Mouse (Mus musculus) hindbrain, embryonic 15.5 days (tissue): ENCODE measurements around the gene Batf3. TPM values are rescaled to one million over a fixed set of nuclear protein-coding genes. Genes with fewer than 3 reads are reported as not detected.
A peak's percentile ranks its signal among the peaks of the same experiment; 100 is the strongest.

Experiments
- ATAC-seq: fragments of 200-750 bp; cut with Nextera tagmentation; 2 replicates; pipeline ENCODE4 v1.8.0; 2017; ENCODE audit warnings: low read depth, moderate number of reproducible peaks, moderate TSS enrichment; ENCODE audit not compliant: low FRiP score
- H3K27ac ChIP-seq: fragments of 300-500 bp; sonication (generic); replicated peaks from 2 replicates; pipeline ENCODE4 v1.5.1; 2015; ENCODE audit warnings: mild to moderate bottlenecking, inconsistent platforms
- H3K27me3 ChIP-seq: fragments of 300-500 bp; sonication (generic); 2 replicates; pipeline ENCODE4 v1.6.1; 2015; ENCODE audit warnings: control low read depth, inconsistent platforms
- H3K36me3 ChIP-seq: fragments of 300-500 bp; sonication (generic); 2 replicates; pipeline ENCODE4 v1.6.1; 2015; ENCODE audit warnings: control low read depth, inconsistent platforms
- H3K4me1 ChIP-seq: fragments of 300-500 bp; sonication (generic); replicated peaks from 2 replicates; pipeline ENCODE4 v1.6.1; 2015; ENCODE audit warnings: control low read depth, inconsistent platforms
- H3K4me2 ChIP-seq: fragments of 300-500 bp; sonication (generic); 2 replicates; pipeline ENCODE4 v1.6.1; 2015; ENCODE audit warnings: moderate library complexity, mild to moderate bottlenecking, inconsistent platforms
- H3K4me3 ChIP-seq: fragments of 300-500 bp; sonication (generic); 2 replicates; pipeline ENCODE4 v1.5.1; 2015; ENCODE audit warnings: mild to moderate bottlenecking, inconsistent platforms
- H3K9ac ChIP-seq: fragments of 300-500 bp; sonication (generic); 2 replicates; pipeline ENCODE4 v1.6.1; 2015; ENCODE audit warnings: inconsistent platforms
- H3K9me3 ChIP-seq: fragments of 300-500 bp; sonication (generic); 2 replicates; pipeline ENCODE4 v1.6.1; 2016; ENCODE audit warnings: control low read depth, inconsistent platforms
- WGBS: fragments of 180-500 bp; shearing (Covaris S2); methylation state at CpG from one replicate; pipeline ENCODE4 v1.1.7; 2015; 5-methylcytosine and 5-hydroxymethylcytosine counted together
- polyA plus RNA-seq: library from polyadenylated mRNA; unstranded; fragments of >200 nt; fragmentation: Nextera tagmentation; extraction: Ambion mirVana; gene quantifications from 2 replicates; pipeline ENCODE4 v1.2.1, GENCODE M21; 2015

Gene Batf3
- polyA plus RNA-seq, 1 experiment from 2014 or later, result 2.0 TPM

DNA sequence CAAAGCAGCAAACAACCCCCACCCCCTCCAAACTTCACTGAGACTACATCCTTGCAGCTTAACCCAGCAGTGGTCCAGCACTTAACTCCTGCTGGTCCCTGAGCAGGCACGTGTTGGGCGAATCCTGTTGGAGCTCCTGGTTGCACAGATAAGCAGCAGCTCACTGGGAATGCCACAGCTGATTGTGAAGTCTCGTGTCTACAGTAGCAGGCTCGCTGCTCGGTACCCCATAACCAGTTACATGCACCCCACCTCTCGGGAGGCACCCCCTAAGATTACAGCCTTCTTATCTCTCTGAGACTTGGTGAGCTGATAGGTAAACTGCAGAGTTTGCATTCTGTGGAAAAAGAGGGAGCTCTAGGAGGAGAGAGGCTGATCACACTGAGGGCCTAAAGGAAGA is 8.3 kb upstream of the Batf3 start:
- Histone ChIP-seq H3K4me2 (no peak overlapping the region), H3K9ac (no peak overlapping the region), H3K4me3 (no peak overlapping the region), H3K9me3 (no peaks in the 10 kb centered on the region), H3K4me1 (no peaks in the 10 kb centered on the region), H3K36me3 (no peaks in the 10 kb centered on the region), H3K27ac (no peak overlapping the region), H3K27me3 (no peaks in the 10 kb centered on the region)
- no peak for ATAC-seq
- 79% methylated on average over 6 of the region's 6 CpGs for WGBS

DNA sequence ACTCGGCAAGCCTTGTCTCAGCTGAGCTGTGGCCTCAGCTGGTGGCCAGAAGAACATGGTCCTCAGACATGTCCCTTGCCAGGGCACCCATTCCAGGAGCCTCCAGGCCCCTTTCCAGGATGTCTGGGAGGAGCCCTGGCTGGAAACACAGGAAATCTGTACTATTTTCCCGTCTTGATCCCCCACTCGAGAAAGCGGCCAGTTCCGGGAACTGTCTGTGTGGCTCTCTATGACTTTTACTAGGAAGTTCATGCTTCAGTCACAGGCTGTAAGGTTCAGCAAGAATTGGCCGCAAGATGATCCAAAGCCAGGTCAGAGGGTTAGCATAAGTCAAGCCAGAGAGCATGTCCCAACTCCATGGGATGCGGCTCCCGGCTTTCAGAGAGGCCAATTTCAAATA is 5.6 kb upstream of the Batf3 start:
- peaks cover under 1% of the 10 kb centered on the region for H3K4me1 ChIP-seq
- 83% methylated on average over 8 of the region's 8 CpGs for WGBS
- no peaks in the 10 kb centered on the region for H3K9me3 ChIP-seq
- H3K27me3 ChIP-seq, result peaks cover 5% of the 10 kb centered on the region; the same call in 1 of the 2 replicates
- no peaks in the 10 kb centered on the region for H3K36me3 ChIP-seq
- no peak overlapping the region for H3K27ac ChIP-seq
- no peak for ATAC-seq
- H3K9ac ChIP-seq, result no peak overlapping the region
- H3K4me3 ChIP-seq, result no peak overlapping the region
- no peak overlapping the region for H3K4me2 ChIP-seq

DNA sequence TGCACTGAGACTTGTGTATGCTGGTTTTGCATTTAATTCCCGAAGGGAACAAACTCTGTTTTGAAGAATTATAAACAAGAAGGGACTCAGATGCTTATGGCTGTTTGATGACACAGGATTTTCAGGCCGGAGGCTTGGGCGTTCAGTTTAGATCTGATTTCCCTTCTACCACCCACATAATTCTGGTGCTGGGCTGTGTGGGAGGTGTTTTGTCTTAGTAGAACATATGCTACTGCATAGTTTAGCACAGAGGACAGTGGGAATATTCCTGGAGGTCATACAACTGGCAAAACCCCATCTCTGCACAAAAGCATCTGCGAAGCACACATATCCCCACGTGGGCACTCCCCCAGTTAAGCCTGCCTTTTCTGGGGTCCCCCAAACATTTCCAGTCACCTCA is 4.1 kb upstream of the Batf3 start:
- no peak for ATAC-seq
- Histone ChIP-seq H3K27me3 (peaks cover 9% of the 10 kb centered on the region), H3K4me3 (no peak overlapping the region), H3K27ac (no peak overlapping the region), H3K9me3 (no peaks in the 10 kb centered on the region), H3K4me1 (peaks cover 14% of the 10 kb centered on the region), H3K9ac (no peak overlapping the region), H3K4me2 (no peak overlapping the region), H3K36me3 (no peaks in the 10 kb centered on the region)
- WGBS, result 80% methylated on average over 5 of the region's 5 CpGs

DNA sequence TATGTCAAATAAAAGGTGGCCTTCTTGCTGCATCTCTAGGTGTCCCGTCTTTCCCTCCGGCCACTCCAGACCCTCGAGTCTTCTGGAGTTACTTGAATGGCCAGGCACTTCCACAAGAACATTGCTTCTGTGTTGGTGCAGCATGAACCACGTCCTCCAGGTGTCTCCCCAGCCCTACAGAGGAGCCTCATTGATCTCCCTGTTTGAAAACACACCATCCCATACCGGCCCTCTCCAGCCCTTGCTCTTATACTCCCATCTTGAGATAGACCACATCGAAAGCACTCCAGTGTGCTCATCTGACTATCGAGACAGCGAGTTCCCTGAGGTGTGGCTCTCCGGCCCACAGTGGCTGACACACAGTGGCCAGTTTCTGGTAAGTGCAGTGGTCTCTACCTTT is 2.6 kb upstream of the Batf3 start:
- no peaks in the 10 kb centered on the region for H3K36me3 ChIP-seq
- WGBS, result 76% methylated on average over 9 of the region's 9 CpGs

DNA sequence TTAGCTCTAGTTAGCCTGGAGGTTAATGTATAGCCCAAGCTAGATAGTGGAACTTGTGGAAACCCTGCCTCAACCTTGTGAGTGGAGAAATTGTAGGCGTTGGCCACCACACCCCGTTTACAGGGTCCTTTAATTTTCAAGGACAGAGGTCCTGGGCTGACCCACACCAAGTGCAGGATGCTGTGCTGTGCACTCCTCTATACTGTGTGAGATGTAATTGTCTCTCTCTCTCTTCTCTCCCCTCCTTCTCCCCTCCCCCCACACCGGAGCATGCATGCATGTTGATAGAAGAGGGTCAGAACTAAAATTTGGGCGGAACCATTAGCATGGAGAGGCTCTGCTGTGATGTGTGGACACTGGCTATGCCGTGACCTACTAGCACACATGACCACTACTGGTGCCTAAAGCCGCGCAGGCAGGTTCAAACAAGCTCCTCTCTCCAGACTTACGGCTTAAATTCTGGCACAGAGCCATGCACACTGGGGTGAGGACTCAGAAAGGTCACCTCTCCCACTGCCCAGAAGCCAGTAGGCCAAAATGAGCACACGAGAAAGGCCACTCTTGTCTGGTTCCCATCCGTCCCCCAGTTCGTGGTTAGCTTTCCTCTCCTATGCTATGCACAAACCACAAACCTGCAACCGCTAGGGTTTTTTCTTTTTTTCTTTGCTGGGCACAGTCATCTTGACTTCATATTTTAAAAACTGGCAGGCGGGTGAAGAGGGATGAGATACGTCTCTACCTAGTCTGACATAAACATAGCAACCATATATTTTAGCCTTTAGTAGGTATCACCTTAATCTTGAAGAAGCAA is 571 bp upstream of the Batf3 start:
- Histone ChIP-seq H3K27ac (no peak overlapping the region), H3K27me3 (peaks cover 22% of the 10 kb centered on the region), H3K4me2 (peak overlapping the region; percentile 100), H3K9ac (0 out of 2 replicates have a peak overlapping the region, but pooled peaks have one; percentile 39), H3K36me3 (no peaks in the 10 kb centered on the region), H3K4me3 (peak overlapping the region; percentile 66), H3K9me3 (no peaks in the 10 kb centered on the region), H3K4me1 (peaks cover 17% of the 10 kb centered on the region)
- ATAC-seq, result no peak; the same call in 1 of the 2 replicates
- WGBS, result 55% methylated on average over 14 of the region's 14 CpGs

More for the DNA sequence above, 2.6 kb upstream of the Batf3 start:
- Histone ChIP-seq H3K9ac (no peak overlapping the region), H3K4me2 (no peak overlapping the region), H3K27ac (no peak overlapping the region), H3K27me3 (peaks cover 22% of the 10 kb centered on the region), H3K4me1 (peaks cover 17% of the 10 kb centered on the region), H3K4me3 (no peak overlapping the region), H3K9me3 (no peaks in the 10 kb centered on the region)
- ATAC-seq, result no peak

DNA sequence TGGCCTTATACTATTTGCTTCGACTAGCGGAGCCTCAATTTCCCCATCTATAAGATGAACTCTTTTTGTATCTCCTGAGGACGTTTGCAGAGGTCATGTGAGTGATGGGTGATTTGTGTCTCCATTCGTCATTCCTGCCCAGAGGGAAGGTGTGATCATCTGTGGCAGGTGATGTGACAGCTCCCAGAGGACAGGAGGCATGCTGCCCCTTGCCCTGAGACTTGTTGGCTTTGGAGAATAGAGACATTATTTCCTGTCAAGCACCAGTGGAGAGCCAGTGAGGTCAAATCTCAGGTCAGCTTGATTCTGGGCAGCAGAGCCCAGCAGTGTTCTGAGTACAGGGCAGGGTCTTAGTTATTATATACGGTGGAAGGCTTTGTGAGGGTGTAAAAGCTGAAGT is 1.5 kb downstream of the Batf3 start:
- peaks cover 22% of the 10 kb centered on the region for H3K27me3 ChIP-seq
- no peaks in the 10 kb centered on the region for H3K9me3 ChIP-seq
- H3K4me3 ChIP-seq, result 0 out of 2 replicates have a peak overlapping the region, but pooled peaks have one; percentile 66
- 32% methylated on average over 5 of the region's 5 CpGs for whole genome bisulfite sequencing
- H3K36me3 ChIP-seq, result no peaks in the 10 kb centered on the region
- H3K4me2 ChIP-seq, result peak overlapping the region; percentile 100
- no peak overlapping the region for H3K27ac ChIP-seq
- H3K9ac ChIP-seq, result no peak overlapping the region
- ATAC-seq, result no peak
- H3K4me1 ChIP-seq, result peaks cover 17% of the 10 kb centered on the region

DNA sequence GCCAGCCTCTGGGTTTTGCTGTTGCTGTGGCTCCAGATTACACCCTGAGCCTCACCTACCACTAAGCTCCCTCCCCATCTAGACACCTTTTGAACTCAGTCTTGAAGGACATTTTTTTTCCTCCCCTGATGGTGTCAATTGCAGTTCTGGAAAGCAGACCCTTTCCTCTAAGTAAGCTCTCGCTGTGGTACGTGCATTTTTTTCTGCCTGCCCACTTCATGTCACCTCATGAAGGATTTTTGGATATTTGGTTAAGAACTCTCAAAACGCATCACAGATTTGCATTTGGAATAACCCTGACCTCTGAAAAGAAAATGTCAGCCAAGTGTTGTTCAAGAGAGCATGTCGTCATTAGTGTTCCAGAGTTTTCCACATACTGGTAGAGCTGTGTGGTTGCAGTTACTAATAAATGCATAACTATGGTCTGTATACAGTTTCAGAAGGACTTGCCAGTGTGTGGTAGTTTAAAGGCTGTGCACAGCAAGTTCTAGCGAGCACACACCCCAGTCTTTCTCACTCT is 2.2 kb downstream of the Batf3 start:
- no peak overlapping the region for H3K4me2 ChIP-seq
- no peak overlapping the region for H3K4me3 ChIP-seq
- WGBS, result 82% methylated on average over 5 of the region's 5 CpGs
- no peaks in the 10 kb centered on the region for H3K9me3 ChIP-seq
- H3K27ac ChIP-seq, result no peak overlapping the region
- no peak overlapping the region for H3K9ac ChIP-seq
- no peaks in the 10 kb centered on the region for H3K36me3 ChIP-seq
- peaks cover 17% of the 10 kb centered on the region for H3K4me1 ChIP-seq
- no peak for ATAC-seq
- peaks cover 22% of the 10 kb centered on the region for H3K27me3 ChIP-seq

DNA sequence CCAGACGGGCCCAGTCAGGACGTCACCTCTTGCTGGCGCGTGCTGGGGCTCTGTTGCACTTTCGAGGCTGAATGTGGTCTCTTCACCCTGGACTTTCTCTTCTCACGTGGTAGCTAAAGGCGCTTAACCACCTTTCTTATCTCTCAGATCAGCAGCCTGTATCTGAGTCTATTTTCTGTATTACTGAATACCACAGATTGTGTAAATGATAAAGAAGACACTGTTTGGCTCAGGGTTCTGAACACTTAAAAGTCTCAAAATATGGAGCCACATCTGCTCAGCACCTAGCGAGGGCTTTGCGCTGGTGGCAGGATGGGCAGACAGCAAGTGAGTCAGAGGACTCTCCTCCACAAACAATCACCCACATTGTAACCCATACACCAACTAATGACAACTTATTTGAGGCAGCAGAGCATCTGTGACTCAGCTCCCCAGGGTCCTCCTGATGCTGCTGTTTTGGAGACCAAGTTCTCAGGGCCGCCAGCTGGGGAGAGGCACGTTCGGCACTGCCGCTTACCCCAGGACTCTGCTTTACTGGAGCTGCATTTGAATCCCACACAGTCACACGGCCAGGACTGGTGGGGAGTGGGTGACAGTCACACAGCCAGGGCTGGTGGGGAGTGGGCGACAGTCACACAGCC is 5.2 kb downstream of the Batf3 start:
- WGBS, result 84% methylated on average over 15 of the region's 15 CpGs

DNA sequence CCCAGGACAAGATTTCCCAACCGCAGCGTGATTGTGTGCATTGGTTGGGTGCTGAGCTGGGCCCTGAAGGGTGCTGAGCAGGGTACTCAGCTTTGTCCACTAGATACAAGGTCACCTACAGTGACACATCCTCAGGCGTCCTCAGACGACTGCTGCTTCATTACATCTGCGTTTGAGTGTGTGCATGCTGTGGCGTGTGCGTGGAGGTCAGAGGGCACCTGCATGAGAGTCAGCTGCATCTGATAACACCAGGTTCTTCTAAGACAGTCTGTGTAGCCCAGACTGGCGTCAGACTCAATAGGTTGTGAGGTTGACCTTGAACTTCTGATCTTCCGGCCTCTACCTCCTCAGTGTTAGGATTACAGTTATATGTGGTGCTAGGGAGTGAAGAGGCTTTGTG is 7.6 kb downstream of the Batf3 start:
- no peak overlapping the region for H3K9ac ChIP-seq
- no peaks in the 10 kb centered on the region for H3K9me3 ChIP-seq
- H3K4me1 ChIP-seq, result no peaks in the 10 kb centered on the region
- H3K4me2 ChIP-seq, result no peak overlapping the region
- 84% methylated on average over 9 of the region's 9 CpGs for WGBS
- H3K27ac ChIP-seq, result no peak overlapping the region
- no peak for ATAC-seq
- H3K4me3 ChIP-seq, result no peak overlapping the region
- no peaks in the 10 kb centered on the region for H3K27me3 ChIP-seq
- H3K36me3 ChIP-seq, result no peaks in the 10 kb centered on the region

More for the DNA sequence above, 5.2 kb downstream of the Batf3 start:
- Histone ChIP-seq H3K9me3 (no peaks in the 10 kb centered on the region), H3K4me1 (peaks cover 8% of the 10 kb centered on the region), H3K36me3 (no peaks in the 10 kb centered on the region), H3K4me2 (no peak overlapping the region), H3K4me3 (no peak overlapping the region), H3K27me3 (peaks cover 15% of the 10 kb centered on the region), H3K9ac (no peak overlapping the region), H3K27ac (no peak overlapping the region)
- ATAC-seq, result no peak

DNA sequence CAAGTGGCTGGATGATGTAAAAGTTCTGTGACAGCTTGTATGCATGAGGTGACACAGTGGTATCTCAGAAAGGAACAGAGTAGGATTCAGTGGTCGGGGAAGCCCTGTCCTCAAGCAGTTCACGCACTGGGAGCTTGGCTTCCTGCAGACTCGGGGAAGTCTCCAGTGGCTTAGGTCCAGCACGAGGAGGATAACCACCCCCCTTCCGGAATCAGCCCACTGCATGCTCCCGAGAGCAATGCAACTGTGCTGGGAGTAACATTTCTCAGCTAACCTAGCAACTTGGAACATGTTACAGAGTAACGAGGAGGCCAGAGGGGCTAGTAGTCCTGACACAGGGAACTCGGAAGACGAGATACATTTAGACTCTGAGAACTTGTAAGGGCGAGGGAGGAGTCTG is 9.7 kb downstream of the Batf3 start:
- H3K4me3 ChIP-seq, result no peak overlapping the region
- H3K4me2 ChIP-seq, result no peak overlapping the region
- no peak for ATAC-seq
- no peaks in the 10 kb centered on the region for H3K4me1 ChIP-seq
- no peaks in the 10 kb centered on the region for H3K36me3 ChIP-seq
- H3K9ac ChIP-seq, result no peak overlapping the region
- H3K9me3 ChIP-seq, result no peaks in the 10 kb centered on the region
- H3K27me3 ChIP-seq, result no peaks in the 10 kb centered on the region
- 74% methylated on average over 10 of the region's 10 CpGs for WGBS
- no peak overlapping the region for H3K27ac ChIP-seq

DNA sequence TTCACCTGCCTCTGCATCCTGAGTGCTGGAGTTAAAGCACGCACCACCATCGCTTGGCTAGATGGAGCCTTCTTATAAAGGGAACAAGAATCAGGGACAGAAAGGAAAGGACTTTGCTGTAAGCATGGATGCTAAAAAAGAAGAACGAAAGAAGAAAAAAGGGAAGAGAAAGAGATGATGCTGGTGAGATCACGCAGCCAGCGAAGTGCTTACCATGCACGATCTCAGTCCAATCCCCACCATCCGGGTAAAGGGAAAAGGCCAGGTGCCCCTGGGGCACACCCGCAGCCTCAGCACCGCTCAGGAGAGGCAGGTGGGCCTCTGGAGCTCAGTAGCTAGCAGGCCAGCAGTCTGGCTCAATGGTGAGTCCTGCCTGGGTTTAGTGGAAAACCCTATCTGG is 12.3 kb downstream of the Batf3 start:
- Histone ChIP-seq H3K4me2 (no peak overlapping the region), H3K9me3 (no peaks in the 10 kb centered on the region), H3K27ac (no peak overlapping the region), H3K36me3 (no peaks in the 10 kb centered on the region), H3K4me3 (no peak overlapping the region), H3K9ac (no peak overlapping the region), H3K27me3 (no peaks in the 10 kb centered on the region), H3K4me1 (no peaks in the 10 kb centered on the region)
- WGBS, result 91% methylated on average over 9 of the region's 9 CpGs
- no peak for ATAC-seq

DNA sequence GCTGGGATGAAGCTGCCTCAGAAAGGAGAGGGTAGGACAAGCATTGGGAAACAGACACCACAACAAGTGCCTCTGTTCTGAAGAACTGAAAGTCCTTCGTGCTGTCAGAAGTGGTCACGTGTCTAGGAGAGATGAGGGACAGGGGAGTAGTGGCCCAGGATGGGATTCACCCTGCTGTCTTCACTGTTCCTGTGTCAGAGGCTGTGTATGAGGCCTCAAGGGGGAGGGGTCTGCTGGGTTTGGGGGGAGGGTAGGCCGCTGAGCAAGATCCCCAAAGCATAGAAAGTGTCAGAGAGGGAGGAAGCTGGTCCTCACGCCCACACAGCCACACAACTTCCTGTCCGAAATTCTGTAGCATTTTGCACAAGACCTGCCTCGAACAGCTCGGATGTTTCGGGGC is 13.5 kb downstream of the Batf3 start:
- Histone ChIP-seq H3K4me1 (no peaks in the 10 kb centered on the region), H3K9me3 (no peaks in the 10 kb centered on the region), H3K4me2 (no peak overlapping the region), H3K36me3 (no peaks in the 10 kb centered on the region), H3K27me3 (no peaks in the 10 kb centered on the region), H3K27ac (no peak overlapping the region), H3K4me3 (no peak overlapping the region), H3K9ac (no peak overlapping the region)
- no peak for ATAC-seq
- 66% methylated on average over 8 of the region's 8 CpGs for WGBS
